Mouse (Mus musculus) kidney, embryonic 14.5 days (tissue): ENCODE results near the gene Aoc3. TPM values are rescaled to one million over a fixed set of nuclear protein-coding genes. Genes with fewer than 3 reads are reported as not detected.

Experiments
- ATAC-seq: fragments of 200-750 bp; cut with Nextera tagmentation; 2 replicates; pipeline ENCODE4 v1.8.0; 2017; ENCODE audit warnings: moderate number of reproducible peaks, mild to moderate bottlenecking, moderate TSS enrichment, moderate library complexity; ENCODE audit not compliant: low FRiP score, low TSS enrichment
- H3K27ac ChIP-seq: fragments of 300-500 bp; sonication (generic); 2 replicates; pipeline ENCODE4 v1.5.1; 2014; ENCODE audit warnings: low read depth, mild to moderate bottlenecking, low read length, moderate library complexity, mixed read lengths
- H3K27me3 ChIP-seq: fragments of 300-500 bp; sonication (generic); 2 replicates; pipeline ENCODE4 v1.6.1; 2014; ENCODE audit warnings: mild to moderate bottlenecking, low read length; ENCODE audit not compliant: control insufficient read depth, insufficient read depth
- H3K36me3 ChIP-seq: fragments of 300-500 bp; sonication (generic); 2 replicates; pipeline ENCODE4 v1.6.1; 2014; ENCODE audit warnings: low read length, mixed read lengths; ENCODE audit not compliant: control insufficient read depth, insufficient read depth
- H3K4me1 ChIP-seq: fragments of 300-500 bp; sonication (generic); 2 replicates; pipeline ENCODE4 v1.6.1; 2014; ENCODE audit warnings: low read length, mixed read lengths; ENCODE audit not compliant: control insufficient read depth, insufficient read depth
- H3K4me2 ChIP-seq: fragments of 300-500 bp; sonication (generic); replicated peaks from 2 replicates; pipeline ENCODE4 v1.6.1; 2014; ENCODE audit warnings: low read depth, mild to moderate bottlenecking, low read length
- H3K4me3 ChIP-seq: fragments of 300-500 bp; sonication (generic); 2 replicates; pipeline ENCODE4 v1.5.1; 2014; ENCODE audit warnings: mild to moderate bottlenecking, low read length
- H3K9ac ChIP-seq: fragments of 300-500 bp; sonication (generic); 2 replicates; pipeline ENCODE4 v1.6.1; 2014; ENCODE audit warnings: low read depth, mild to moderate bottlenecking, low read length, moderate library complexity
- H3K9me3 ChIP-seq: fragments of 300-500 bp; sonication (generic); 2 replicates; pipeline ENCODE4 v1.6.1; 2016; ENCODE audit warnings: low read length; ENCODE audit not compliant: control insufficient read depth
- WGBS: fragments of 180-500 bp; shearing (Covaris S2); extraction: QIAGEN DNeasy Blood & Tissue Kit; methylation state at CpG from one replicate; pipeline ENCODE4 v1.1.7; 2014; 5-methylcytosine and 5-hydroxymethylcytosine counted together
- polyA plus RNA-seq: library from polyadenylated mRNA; unstranded; fragments of >200 nt; fragmentation: Nextera tagmentation; extraction: Ambion mirVana; gene quantifications from 2 replicates; pipeline ENCODE4 v1.2.1, GENCODE M21; 2014

The Aoc3 gene
- polyA plus RNA-seq, 1 experiment from 2014 or later = 0.37 TPM

DNA sequence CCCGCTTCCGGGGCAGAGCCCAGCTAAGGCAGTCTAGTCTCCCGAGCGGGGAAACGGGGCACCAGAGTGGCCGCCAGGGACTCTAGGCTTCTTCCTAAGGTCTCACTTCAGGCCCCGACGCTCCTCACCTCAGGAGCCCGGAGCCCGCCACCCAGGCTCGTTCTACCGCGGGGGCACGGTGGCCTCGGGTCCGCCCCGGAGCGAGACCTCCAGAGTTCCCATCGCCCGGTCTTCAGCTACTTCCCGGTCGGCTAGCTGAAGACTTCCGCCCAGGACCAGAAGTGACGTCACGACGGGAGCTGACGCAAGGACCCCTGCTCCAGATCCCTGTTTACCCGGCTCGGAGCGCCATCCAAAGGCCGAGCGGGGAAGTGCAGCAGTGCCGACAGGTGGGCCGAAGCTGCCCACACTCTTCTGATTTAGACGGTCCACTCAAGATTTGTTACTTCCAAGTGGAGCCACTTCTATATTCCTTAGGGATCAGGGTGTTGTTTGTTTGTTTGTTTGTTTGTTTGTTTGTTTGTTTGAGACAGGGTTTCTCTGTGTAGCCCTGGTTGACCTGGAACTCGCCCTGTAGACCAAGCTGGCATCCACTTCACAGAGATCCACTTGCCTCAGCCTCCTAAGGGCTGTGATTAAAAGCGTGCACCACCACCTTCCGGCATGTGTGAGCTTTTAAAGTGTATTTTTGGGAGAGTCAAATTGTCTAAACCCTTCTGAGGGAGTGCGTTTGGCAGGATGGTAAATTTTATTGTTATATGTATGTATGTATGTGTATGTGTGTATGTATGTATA, 28.2 kb upstream of the Aoc3 start, which contains the start of gene Becn1:
TSS of gene Becn1 (minus strand) at position 283 of the 795 bp plus-strand sequence.
- peak within 1 kb of the TSS; percentile 93 for H3K4me3 ChIP-seq
- 6% methylated on average over 36 of the region's 39 CpGs for WGBS
- peak within 1 kb of the TSS; percentile 97 for H3K4me2 ChIP-seq
- no peaks in the 10 kb centered on the region for H3K9me3 ChIP-seq
- no peaks in the 10 kb centered on the region for H3K27me3 ChIP-seq
- H3K27ac ChIP-seq = peak within 1 kb of the TSS; percentile 61
- ATAC-seq = peak; percentile 96
- peak within 1 kb of the TSS; percentile 85 for H3K9ac ChIP-seq
- peaks cover 13% of the 10 kb centered on the region for H3K36me3 ChIP-seq
- H3K4me1 ChIP-seq = peaks cover 9% of the 10 kb centered on the region

DNA sequence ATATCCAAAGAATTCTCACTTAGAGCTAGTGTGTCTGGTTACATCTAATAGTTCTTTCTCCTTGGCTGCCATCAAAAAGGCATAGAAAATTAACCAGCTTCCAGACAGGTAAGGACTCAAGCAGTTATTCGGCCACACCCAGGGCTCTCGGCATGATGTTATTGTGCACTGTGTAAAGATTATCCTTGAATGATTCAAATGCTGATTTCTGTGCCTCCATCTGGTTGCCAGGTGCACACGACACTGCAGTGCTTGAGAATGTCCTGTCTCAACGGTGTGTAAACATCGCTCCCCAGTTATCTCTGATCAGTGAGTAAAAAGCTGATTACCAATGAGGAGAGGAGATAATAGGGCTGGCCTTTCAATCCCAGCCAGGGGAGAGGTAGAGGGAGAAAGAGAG, 22.7 kb upstream of the Aoc3 start:
- Histone ChIP-seq H3K4me1 (no peaks in the 10 kb centered on the region), H3K9me3 (no peaks in the 10 kb centered on the region), H3K36me3 (no peaks in the 10 kb centered on the region), H3K27ac (no peak overlapping the region), H3K4me3 (no peak overlapping the region), H3K9ac (no peak overlapping the region), H3K4me2 (no peak overlapping the region), H3K27me3 (no peaks in the 10 kb centered on the region)
- ATAC-seq = no peak
- WGBS = 45% methylated on average over 5 of the region's 5 CpGs

DNA sequence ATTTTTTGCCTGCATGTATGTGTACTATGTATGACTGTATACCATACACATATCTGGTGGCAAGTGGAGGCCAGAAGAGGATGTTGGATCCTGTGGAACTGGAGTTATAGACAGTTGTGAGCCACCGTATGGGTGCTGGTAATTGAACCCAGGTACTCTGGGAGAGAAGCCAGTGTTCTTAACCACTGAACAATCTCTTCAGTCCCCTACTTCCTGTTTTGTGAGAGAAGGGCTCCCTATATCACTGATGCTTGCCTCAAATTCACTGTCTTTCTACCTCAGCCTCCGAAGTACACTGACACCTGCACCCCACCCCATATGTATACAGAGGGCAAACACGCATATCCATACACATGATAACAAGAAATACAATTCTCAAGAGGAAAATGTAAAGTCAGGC, 19.3 kb upstream of the Aoc3 start:
- Histone ChIP-seq H3K9me3 (no peaks in the 10 kb centered on the region), H3K9ac (no peak overlapping the region), H3K27me3 (no peaks in the 10 kb centered on the region), H3K4me3 (no peak overlapping the region), H3K4me1 (no peaks in the 10 kb centered on the region), H3K4me2 (no peak overlapping the region), H3K36me3 (no peaks in the 10 kb centered on the region), H3K27ac (no peak overlapping the region)
- ATAC-seq = no peak
- 86% methylated on average over 3 of the region's 3 CpGs for WGBS

DNA sequence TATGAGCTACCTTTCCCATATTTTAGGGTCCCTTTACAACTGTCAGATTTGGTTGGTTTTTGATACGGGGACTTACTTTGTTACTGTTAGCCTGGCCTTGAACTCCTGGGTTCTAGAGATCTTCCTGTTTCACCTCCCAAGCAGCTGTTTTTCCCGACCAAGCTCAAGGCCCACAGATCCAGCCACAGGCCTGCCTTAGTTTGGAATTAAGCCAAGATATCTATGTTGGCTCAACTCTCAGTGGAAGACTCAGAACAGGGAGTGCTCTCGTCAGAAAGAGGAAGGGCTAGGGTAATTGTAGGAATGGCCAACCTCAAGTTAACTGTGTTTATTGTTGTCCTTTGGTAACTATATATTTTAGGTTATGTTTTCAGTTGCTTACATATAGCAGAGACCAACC, 18.3 kb upstream of the Aoc3 start:
- no peak overlapping the region for H3K4me2 ChIP-seq
- peaks cover 4% of the 10 kb centered on the region for H3K4me1 ChIP-seq
- 75% methylated on average over 3 of the region's 3 CpGs for WGBS
- H3K9ac ChIP-seq = no peak overlapping the region
- H3K27me3 ChIP-seq = no peaks in the 10 kb centered on the region
- H3K9me3 ChIP-seq = no peaks in the 10 kb centered on the region
- H3K36me3 ChIP-seq = no peaks in the 10 kb centered on the region
- no peak for ATAC-seq
- H3K27ac ChIP-seq = no peak overlapping the region
- H3K4me3 ChIP-seq = no peak overlapping the region

DNA sequence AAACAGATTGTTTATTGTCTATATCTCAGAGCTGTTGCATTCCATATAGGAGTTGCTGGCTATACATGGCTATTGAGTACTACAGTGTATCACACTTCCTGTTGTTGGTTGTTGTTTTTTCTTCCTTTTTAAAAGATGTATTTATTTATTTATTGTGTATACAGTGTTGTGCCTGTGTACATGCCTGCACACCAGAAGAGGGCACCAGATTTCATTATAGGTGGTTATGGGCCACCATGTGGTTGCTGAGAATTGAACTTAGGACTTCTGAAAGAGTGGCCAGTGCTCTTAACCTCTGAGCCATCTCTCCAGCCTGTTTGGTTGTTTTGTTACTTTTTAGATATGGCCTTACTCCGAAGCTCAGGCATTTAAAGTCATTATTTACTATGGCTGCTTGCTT, 15.8 kb upstream of the Aoc3 start:
- Histone ChIP-seq H3K36me3 (peaks cover 20% of the 10 kb centered on the region), H3K4me1 (peaks cover 11% of the 10 kb centered on the region), H3K9ac (no peak overlapping the region), H3K9me3 (no peaks in the 10 kb centered on the region), H3K4me3 (no peak overlapping the region), H3K27ac (no peak overlapping the region), H3K4me2 (no peak overlapping the region), H3K27me3 (no peaks in the 10 kb centered on the region)
- WGBS = 100% methylated on average over 1 of the region's 1 CpGs
- ATAC-seq = no peak

DNA sequence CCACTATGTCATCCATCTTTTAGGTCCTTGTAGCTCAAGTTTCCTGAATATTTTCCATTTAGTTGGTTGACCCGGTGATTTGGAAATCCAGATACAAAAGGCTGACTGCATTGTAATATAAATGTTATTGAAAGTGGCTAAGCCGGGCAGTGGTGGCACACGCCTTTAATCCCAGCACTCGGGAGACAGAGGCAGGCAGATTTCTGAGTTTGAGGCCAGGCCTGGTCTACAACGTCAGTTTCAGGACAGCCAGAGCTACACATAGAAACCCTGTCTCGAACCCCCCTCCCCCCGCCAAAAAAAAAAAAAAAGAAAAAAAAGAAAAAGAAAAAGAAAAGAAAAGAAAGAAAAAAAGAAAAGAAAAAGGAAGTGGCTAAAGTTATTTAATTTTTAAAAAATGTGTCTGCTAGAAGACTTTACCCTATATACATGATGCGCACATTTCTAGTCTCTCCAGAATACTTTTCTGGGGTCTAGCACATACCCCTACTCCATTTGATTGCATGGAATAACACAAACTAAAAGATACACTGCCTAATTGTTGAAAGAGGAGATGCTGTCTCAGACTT, 15.2 kb upstream of the Aoc3 start:
- peak overlapping the region; percentile 88 for H3K4me2 ChIP-seq
- H3K4me3 ChIP-seq = peak overlapping the region; percentile 99
- peak overlapping the region; percentile 56 for H3K27ac ChIP-seq
- peak overlapping the region; percentile 93; the same call in 1 of the 2 replicates for H3K9ac ChIP-seq
- no peaks in the 10 kb centered on the region for H3K27me3 ChIP-seq
- H3K36me3 ChIP-seq = peaks cover 26% of the 10 kb centered on the region
- peaks cover 11% of the 10 kb centered on the region for H3K4me1 ChIP-seq
- no peak; the same call in 1 of the 2 replicates for ATAC-seq
- H3K9me3 ChIP-seq = no peaks in the 10 kb centered on the region
- WGBS = 91% methylated on average over 8 of the region's 8 CpGs

DNA sequence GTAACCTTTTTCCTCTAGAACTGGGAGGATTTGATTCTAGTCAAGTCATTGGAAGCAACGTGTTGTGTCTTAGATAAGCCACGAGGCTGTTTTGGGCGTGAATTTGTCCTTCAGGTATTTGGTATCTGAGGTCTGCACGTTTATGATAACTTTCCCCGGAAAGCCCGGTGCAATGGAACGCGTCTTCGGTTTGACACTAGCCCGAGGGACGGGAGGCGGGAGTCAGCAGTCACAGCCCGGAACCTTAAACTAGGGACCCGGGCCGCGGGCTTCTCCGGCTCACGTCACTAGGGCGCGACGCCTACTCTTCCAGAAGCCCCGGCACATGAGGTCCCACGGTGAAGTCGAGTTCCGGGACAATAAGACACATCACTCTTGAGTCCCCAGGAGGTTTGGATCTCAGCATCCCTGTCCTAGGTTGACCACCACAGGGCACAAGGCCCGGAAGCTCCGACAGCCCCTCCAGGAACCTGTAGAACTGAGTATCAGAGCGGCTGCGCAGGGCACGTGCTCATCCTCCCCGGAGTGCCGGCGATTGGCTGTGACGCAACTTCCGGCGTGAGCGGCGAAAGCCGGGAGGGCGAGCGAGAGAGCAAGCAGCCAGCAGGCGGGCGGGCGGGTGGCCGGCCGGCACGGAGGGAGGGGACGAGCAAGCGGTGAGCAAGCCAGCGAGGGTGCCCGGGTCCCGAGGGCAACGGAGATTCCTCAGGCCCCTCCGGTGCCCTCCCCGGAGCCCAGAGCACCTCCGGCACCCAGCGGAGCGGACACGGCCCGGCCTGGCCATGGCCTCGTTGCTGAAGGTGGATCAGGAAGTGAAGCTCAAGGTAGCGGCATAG, 14.5 kb upstream of the Aoc3 start, which contains the start of gene Psme3:
TSS of gene Psme3 (plus strand) at position 549 of the 836 bp plus-strand sequence.
- no peaks in the 10 kb centered on the region for H3K27me3 ChIP-seq
- peaks cover 33% of the 10 kb centered on the region for H3K36me3 ChIP-seq
- H3K9ac ChIP-seq = peak within 1 kb of the TSS; percentile 93
- H3K4me1 ChIP-seq = peaks cover 11% of the 10 kb centered on the region
- peak within 1 kb of the TSS; percentile 99 for H3K4me3 ChIP-seq
- WGBS = under 1% methylated on average over 55 of the region's 62 CpGs
- no peaks in the 10 kb centered on the region for H3K9me3 ChIP-seq
- H3K4me2 ChIP-seq = peak within 1 kb of the TSS; percentile 88
- ATAC-seq = peak; percentile 87
- peak within 1 kb of the TSS; percentile 56 for H3K27ac ChIP-seq

DNA sequence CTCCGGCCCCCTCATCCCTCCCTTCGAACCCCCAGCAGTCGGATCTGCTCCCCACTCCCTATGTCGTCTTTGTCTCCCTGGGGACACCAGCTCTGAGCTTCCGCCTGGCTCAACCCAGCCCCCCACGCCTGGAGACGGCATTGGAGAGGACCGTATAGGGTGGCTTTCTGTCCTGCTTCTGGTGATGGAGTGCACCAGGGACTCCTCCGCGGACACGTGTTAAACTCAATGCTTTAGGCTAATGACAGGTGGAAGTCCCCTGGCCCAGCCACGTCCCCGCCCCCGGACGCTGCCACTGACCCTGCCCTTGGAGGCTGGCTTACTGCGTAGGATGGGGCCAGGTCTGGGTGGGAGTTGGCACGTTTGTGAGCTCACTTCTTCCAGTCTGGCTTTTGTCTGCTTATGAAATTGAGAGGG, 13.9 kb upstream of the Aoc3 start:
- Histone ChIP-seq H3K27ac (peak overlapping the region; percentile 56; the same call in 1 of the 2 replicates), H3K4me2 (peak overlapping the region; percentile 88), H3K27me3 (no peaks in the 10 kb centered on the region), H3K4me1 (peaks cover 11% of the 10 kb centered on the region), H3K9me3 (no peaks in the 10 kb centered on the region), H3K36me3 (peaks cover 40% of the 10 kb centered on the region), H3K9ac (peak overlapping the region; percentile 93), H3K4me3 (peak overlapping the region; percentile 99)
- WGBS = 0% methylated on average over 17 of the region's 17 CpGs
- ATAC-seq = no peak; the same call in none of the 2 replicates
